Mouse (Mus musculus): ENCODE measurements around the gene Mbtps1. TPM values are rescaled to one million over a fixed set of nuclear protein-coding genes. Genes with fewer than 3 reads are reported as not detected.

Gene Mbtps1
- total RNA-seq, 2 experiments from 2014 or later, result 24.0 to 29.0 TPM

- DNase-seq, result no peak
- intact Hi-C loops (cut with DNase I), result no loop called here
Observed at GRCm38 (mm10) chr8:119563849-119564251, 5.3 kb upstream of the Mbtps1 start.

- intact Hi-C loops (cut with DNase I), result no loop called here
- no peak for DNase-seq
Observed at GRCm38 (mm10) chr8:119559402-119559720, 826 bp upstream of the Mbtps1 start.

DNA sequence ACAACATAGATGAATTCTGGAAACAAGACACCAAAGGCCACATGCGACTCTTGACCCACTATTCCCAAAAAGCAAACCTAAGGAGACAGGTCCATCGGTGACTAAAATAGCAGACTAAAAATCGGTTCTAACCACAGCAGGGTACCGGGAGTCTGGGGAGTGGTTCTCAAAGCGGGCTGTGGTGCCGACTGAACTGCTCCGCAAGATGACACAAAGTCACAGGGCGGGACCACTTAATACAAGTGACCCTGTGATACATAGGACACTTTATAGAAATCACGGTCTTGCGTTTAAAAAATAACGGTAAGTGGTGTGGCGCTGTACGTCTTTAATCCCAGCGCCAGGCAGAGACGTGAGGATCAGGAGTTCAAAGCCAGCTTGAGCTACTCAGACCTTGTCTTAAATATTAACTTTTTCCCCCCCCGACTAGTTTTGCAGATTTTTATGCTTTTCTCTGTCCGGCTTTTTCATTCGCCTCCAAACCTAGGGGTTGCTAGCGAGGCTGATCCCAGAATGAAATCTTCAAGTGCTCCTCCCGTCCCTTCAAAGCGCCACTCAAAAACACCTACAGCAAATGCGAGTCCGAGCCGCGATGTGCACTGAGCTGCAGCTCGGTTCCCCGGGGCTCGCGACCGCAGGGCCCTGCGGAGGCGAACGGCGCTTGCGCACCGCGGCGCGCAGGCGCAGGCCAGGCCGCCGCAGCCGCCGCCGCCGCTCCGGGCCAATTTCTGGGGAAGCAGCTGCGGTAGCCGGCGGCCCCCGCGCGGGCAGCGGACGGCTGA is 523 bp downstream of the Mbtps1 start:
- intact Hi-C loops (cut with DNase I), result no loop called here
- DNase-seq, result no peak

DNA sequence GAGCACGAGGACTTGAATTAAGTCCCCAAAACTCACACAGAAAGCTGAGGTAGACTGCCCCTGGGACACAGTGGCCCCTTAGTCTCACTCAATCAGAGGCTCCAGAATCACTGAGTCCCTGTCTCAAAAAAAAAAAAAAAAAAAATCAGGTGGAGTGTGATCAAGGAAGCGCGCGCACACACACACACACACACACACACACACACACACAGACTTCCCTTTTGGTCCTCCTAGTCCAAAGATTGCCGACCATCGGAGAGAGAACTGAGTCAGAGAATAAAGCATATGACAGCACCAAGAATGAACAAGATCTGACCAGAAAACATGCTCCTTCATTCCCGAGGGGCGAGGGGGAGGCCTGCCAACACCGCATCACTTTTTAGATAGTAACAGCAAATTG is 1.4 kb downstream of the Mbtps1 start:
- no peak for DNase-seq
- intact Hi-C loops (cut with DNase I), result no loop called here

GRCm38 (mm10) chr8:119555861-119556260 is 2.7 kb downstream of the Mbtps1 start:
- intact Hi-C loops (cut with DNase I), result no loop called here
- no peak for DNase-seq

DNA sequence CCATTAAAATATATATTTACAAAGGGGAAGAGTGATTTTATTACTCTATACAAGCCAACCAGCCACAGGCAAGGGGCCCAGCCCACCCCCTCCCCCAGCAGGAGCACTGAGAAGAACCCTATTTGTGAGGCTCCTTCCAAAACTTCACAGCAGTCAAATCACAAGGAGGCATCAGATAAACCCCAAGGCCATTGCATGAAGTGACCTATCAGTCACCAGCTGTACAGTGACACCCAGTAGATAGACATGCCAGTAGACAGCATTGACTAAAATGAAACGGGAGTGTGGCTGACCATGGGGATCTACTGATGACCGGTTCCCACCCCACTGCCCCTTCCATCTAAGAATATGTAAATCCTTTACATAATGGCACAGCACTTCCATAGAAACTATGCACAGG is 5.6 kb downstream of the Mbtps1 start:
- intact Hi-C loops (cut with DNase I), result no loop called here
- DNase-seq, result no peak

DNA sequence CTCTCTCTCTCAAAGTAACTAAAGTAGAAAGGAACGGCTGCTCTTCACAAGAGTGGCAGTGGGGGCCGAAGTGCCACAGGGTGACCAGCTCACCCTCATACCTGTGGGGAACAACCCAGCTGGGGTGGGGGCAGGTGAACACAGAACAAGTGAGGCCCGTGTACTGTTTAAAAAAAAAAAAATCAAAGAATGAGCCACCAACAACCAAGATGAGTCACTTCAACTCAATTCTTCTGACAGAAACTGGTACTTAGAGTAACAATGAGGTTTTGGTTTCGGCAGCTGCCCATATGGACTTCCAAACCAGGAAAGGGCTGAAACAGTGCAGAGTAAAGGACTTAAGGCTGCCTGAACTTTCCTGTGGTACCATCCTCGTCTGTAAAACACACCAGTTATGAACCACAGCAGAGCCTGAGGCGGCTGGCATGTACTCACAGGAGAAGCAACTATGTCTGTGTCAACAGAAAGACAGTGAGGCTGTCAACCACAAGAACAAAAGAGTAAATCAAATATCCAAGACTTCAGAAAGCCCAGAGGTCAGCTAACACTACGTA is 9.9 kb downstream of the Mbtps1 start:
- intact Hi-C loops (cut with DNase I), result no loop called here
- DNase-seq, result no peak

GRCm38 (mm10) chr8:119547019-119547691 is 11.4 kb downstream of the Mbtps1 start:
- no peak for DNase-seq
- intact Hi-C loops (cut with DNase I), result no loop called here

DNA sequence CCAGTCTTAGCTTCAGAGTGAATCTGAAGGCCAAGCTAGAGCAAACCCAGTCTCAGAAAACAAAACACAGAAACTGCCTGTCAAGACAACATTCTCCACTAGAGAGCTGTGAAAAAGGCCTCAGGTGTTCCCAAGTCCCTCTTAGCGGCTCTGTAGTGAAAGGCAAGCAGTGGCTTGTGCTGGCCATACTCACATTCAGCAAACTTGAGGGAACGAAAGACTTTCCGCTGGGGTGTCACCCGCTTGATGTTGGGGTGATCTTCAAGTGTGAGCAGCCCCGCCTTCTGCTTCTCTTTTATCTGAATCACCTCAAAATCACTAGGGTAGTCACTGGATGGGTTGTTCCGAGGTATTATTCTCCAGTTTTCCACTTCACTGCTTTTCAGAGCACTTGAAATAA is 12.7 kb downstream of the Mbtps1 start:
- intact Hi-C loops (cut with DNase I), result no loop called here
- no peak for DNase-seq

DNA sequence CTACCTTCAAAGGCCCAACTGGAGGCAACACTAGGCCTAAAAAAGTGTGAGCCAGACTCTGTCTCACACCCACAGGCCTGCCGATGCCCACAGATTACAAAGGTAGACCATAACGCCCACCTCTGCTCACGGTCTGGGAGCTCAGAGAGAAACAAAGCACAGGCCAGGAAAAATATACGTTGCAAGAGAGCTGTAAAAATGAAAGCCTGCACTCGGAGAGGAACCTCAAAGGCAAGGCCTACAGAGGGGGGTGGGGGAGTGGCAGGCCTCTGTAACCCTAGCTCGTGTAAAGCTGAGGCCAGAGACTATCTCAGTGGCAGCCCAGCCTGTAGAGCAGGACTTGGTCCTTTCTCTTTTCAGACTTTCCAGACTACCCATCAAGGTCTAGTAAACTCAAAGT is 13.4 kb downstream of the Mbtps1 start:
- no peak for DNase-seq
- intact Hi-C loops (cut with DNase I), result no loop called here

DNA sequence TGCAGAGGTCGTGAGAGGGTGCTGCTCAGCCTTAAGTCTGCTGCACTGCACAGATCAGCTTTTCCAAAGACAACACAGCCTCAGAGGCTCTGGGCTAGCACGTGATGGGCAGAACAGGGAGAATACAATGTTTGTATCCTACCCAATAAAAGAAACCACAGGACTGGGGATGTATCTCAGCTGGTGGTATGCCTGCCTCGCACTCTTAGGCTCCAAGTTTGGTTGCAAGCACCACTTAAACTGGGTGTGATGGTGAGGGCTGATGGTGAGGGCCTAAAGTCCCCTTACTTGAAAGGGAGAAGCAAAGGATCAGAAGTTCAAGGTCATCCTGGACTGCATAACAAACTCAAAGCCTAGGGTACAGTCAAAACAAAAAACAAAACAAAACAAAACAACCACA is 13.9 kb downstream of the Mbtps1 start:
- DNase-seq, result no peak
- intact Hi-C loops (cut with DNase I), result no loop called here

DNA sequence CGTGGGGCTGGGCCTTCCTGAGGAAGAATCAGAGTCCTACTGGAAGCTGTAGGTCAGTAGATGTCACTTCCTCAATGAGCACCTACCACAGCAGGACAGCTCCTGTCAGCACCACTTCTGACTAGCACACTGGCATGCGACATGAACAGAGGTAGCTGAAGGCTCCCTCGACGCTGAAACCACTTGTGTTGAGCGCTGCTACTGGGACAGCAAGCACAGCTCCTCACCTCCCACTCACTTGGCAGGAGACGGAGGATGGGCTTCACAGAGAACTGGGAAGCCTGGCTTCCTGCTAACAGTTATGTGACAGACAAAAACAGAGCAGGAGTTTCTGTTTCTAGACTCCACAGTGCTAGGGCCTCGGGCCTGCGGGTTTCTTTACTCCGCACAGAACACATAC is 26.6 kb downstream of the Mbtps1 start:
- intact Hi-C loops (cut with DNase I), result no loop called here
- no peak for DNase-seq

- intact Hi-C loops (cut with DNase I), result no loop called here
- no peak for DNase-seq
Observed at GRCm38 (mm10) chr8:119531397-119531796, 27.1 kb downstream of the Mbtps1 start.

DNA sequence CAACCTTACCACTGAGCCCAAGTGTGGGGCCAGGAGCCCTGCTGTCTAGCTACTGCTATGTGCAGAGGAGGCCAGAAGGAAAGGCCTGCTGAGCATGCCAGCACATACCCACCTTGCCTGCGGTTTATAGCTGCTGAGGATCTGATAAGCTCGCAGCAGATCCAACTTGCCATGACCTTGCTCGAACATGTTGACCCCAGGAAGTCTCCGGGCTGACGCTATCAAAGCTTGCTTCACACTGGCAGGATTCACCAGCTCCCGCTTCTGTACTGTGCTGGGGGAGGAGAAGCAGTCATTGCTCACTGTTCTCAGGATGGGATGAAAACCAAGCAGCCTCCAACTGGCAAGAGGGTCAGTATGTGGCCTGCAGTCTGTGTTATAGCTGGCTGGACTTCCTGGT is 27.6 kb downstream of the Mbtps1 start:
- no peak for DNase-seq
- intact Hi-C loops (cut with DNase I), result no loop called here

DNA sequence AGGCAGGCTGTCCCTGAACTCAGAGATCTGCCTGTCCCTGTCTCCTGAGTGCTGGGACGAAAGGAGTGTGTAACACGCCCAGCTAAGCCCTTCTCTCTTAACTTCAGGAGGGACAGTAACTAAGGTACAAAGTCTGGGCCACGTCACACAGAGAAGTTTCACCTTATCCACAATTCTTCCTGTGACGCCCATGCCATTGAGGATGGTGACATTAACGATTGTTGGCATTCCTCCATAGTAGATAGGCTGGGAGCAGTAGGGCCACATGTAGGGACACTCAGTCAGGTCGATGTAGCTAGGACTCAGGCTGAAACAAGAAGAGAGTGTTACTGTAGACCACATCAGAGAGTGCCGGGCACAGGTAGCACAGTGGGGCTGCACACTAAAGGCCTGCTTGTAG is 29.8 kb downstream of the Mbtps1 start:
- DNase-seq, result no peak
- intact Hi-C loops (cut with DNase I), result no loop called here

DNA sequence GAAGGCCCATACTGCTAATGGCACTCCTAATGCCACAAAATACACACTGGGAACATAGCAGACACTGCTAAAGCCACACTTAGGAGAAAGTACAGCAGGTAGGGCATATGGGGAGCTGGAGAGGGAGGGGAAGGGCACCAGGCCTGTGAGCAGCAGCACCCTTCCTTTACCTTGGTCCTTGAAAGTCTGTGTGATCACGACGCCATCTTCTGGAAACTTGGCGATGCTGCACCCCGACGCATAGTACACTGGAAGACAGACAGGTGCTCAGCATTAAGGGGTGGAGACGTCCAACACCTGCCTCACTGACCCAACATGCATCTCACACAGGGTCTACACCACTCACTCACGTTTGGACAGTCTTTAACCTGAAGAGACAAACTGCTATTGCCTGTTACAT is 38.4 kb downstream of the Mbtps1 start:
- intact Hi-C loops (cut with DNase I), result loop anchor here (5.0 kb wide), 1 partner anchor 82 kb away; no protein-coding TSS in a partner anchor
- DNase-seq, result no peak

- no peak for DNase-seq
- intact Hi-C loops (cut with DNase I), result no loop called here
Observed at GRCm38 (mm10) chr8:119516674-119517073, 41.9 kb downstream of the Mbtps1 start.

GRCm38 (mm10) chr8:119515767-119516166 is 42.8 kb downstream of the Mbtps1 start:
- intact Hi-C loops (cut with DNase I), result no loop called here
- DNase-seq, result no peak

- intact Hi-C loops (cut with DNase I), result no loop called here
- DNase-seq, result no peak
Observed at GRCm38 (mm10) chr8:119514940-119515339, 43.6 kb downstream of the Mbtps1 start.

GRCm38 (mm10) chr8:119513405-119513804 is 45.1 kb downstream of the Mbtps1 start:
- intact Hi-C loops (cut with DNase I), result no loop called here
- no peak for DNase-seq

GRCm38 (mm10) chr8:119511722-119512121 is 46.8 kb downstream of the Mbtps1 start:
- intact Hi-C loops (cut with DNase I), result no loop called here

DNA sequence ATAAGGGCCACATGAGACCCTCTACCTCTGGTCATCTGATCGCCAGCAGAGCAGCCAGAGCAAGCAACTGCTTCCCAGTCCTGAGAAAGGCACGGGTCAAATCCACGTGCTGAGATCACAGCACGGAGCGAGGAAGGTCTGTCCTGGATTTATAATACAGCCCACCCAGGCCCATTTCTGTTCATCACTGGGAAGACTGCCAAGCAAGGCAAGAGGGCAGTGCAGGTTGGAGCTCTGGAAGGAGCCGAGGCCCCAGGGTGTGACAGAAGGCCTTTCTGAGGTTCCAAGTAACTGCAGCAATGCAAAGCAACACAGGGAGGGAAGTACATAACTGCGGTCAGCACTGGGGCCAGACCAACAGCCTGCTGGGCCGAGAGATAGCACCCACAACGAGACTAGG is 48.1 kb downstream of the Mbtps1 start:
- DNase-seq, result no peak
- intact Hi-C loops (cut with DNase I), result no loop called here

More at GRCm38 (mm10) chr8:119511722-119512121, 46.8 kb downstream of the Mbtps1 start:
- no peak for DNase-seq

All from gastrocnemius, postnatal 36 days (tissue).